11 mouse cellular contexts compared by ENCODE assay signal in genomic region chr3:129217862-129218370, GRCm38 (mm10). TPM values are rescaled to one million over a fixed set of nuclear protein-coding genes. Genes with fewer than 3 reads are reported as not detected.
DNase-seq lines count a peak whose midpoint lies in the region; ATAC-seq and TF ChIP-seq lines count a peak whose summit lies in the region.
"Had no signal": no experiment of that assay in that cellular context is flagged by ENCODE, and none has a peak within 500 bp of the region (broad histone marks: within the 10 kb centered on the region; RNA-seq: fewer than 3 reads in every experiment).

No protein-coding gene starts in this region.

- no peak overlapping the region for H3K4me2 ChIP-seq in forebrain, embryonic 14.5 days (ENCODE audit: low read length)
- 0 out of 2 replicates have a peak overlapping the region, but pooled peaks have one; percentile 14 for H3K4me2 ChIP-seq in liver, embryonic 12.5 days
- H3K4me2 ChIP-seq in liver, postnatal 0 days (ENCODE audit: low read depth, low read length), result no peak overlapping the region
- peak overlapping the region; percentile 47 for H3K4me2 ChIP-seq in limb, embryonic 13.5 days (replicated peaks)
- peak overlapping the region; percentile 40 for H3K4me2 ChIP-seq in stomach, postnatal 0 days (replicated peaks; ENCODE audit: low read depth)
- H3K4me2 ChIP-seq: liver, embryonic 15.5 days had no signal

- peak; percentile 57 for DNase-seq in forebrain, embryonic 10.5 days (ENCODE audit: extremely low spot score, low spot score)
- no peak for DNase-seq in forebrain, embryonic 14.5 days (ENCODE audit: low spot score)
- DNase-seq in liver, postnatal 0 days, result no peak
- no peak for DNase-seq in stomach, postnatal 0 days (ENCODE audit: low spot score)
- no peak for DNase-seq in left cerebral cortex, postnatal 14 days (ENCODE audit: low spot score in 2 of 2)
- DNase-seq in urinary bladder, postnatal 25 days (ENCODE audit: low spot score), result no peak

- H3K9ac ChIP-seq in forebrain, embryonic 14.5 days (ENCODE audit: low read length), result no peak overlapping the region
- H3K9ac ChIP-seq in liver, embryonic 12.5 days, result no peak overlapping the region
- no peak overlapping the region for H3K9ac ChIP-seq in liver, postnatal 0 days (replicated peaks)
- H3K9ac ChIP-seq in limb, embryonic 13.5 days, result 0 out of 2 replicates have a peak overlapping the region, but pooled peaks have one; percentile 13
- no peak overlapping the region for H3K9ac ChIP-seq in stomach, postnatal 0 days (ENCODE audit: low read length)
- H3K9ac ChIP-seq: liver, embryonic 15.5 days had no signal

- no peak for TF ChIP-seq CTCF in liver, postnatal 0 days (IDR thresholded peaks at IDR 0.05; ENCODE audit: low read depth)
- no peak for TF ChIP-seq CTCF in stomach, postnatal 0 days (IDR thresholded peaks at IDR 0.05; ENCODE audit: low read depth)

- no peak overlapping the region for H3K4me3 ChIP-seq in forebrain, embryonic 10.5 days
- H3K4me3 ChIP-seq in forebrain, embryonic 14.5 days (ENCODE audit: low read depth, low read length), result no peak overlapping the region
- no peak overlapping the region; the same call in 1 of the 2 replicates for H3K4me3 ChIP-seq in liver, embryonic 12.5 days
- H3K4me3 ChIP-seq in liver, postnatal 0 days (ENCODE audit: low read depth, low read length), result no peak overlapping the region
- peak overlapping the region; percentile 56; the same call in 1 of the 2 replicates for H3K4me3 ChIP-seq in limb, embryonic 13.5 days
- peak overlapping the region; percentile 17; the same call in 1 of the 2 replicates for H3K4me3 ChIP-seq in stomach, postnatal 0 days (ENCODE audit: low read depth, low read length)
- H3K4me3 ChIP-seq: liver, embryonic 15.5 days had no signal

- no peaks in the 10 kb centered on the region for H3K9me3 ChIP-seq in forebrain, embryonic 10.5 days
- no peaks in the 10 kb centered on the region for H3K9me3 ChIP-seq in forebrain, embryonic 14.5 days (replicated peaks; ENCODE audit: control insufficient read depth, low read length)
- no peaks in the 10 kb centered on the region for H3K9me3 ChIP-seq in liver, embryonic 12.5 days (replicated peaks)
- no peaks in the 10 kb centered on the region for H3K9me3 ChIP-seq in liver, postnatal 0 days (ENCODE audit: low read length)
- H3K9me3 ChIP-seq in limb, embryonic 13.5 days, result no peaks in the 10 kb centered on the region
- H3K9me3 ChIP-seq in stomach, postnatal 0 days (ENCODE audit: control insufficient read depth, low read length), result no peaks in the 10 kb centered on the region
- H3K9me3 ChIP-seq: liver, embryonic 15.5 days had no signal

- peaks cover 62% of the 10 kb centered on the region for H3K4me1 ChIP-seq in forebrain, embryonic 10.5 days
- H3K4me1 ChIP-seq in forebrain, embryonic 14.5 days (ENCODE audit: control insufficient read depth, insufficient read depth, low read length), result peaks cover 5% of the 10 kb centered on the region; the same call in 1 of the 2 replicates
- H3K4me1 ChIP-seq in liver, embryonic 12.5 days, result 0 out of 2 replicates have a peak, but pooled peaks cover 11% of the 10 kb centered on the region
- peaks cover 9% of the 10 kb centered on the region; the same call in 1 of the 2 replicates for H3K4me1 ChIP-seq in liver, postnatal 0 days (ENCODE audit: insufficient read depth)
- H3K4me1 ChIP-seq in limb, embryonic 13.5 days, result peaks cover 34% of the 10 kb centered on the region
- peaks cover 3% of the 10 kb centered on the region; the same call in 1 of the 2 replicates for H3K4me1 ChIP-seq in stomach, postnatal 0 days (replicated peaks; ENCODE audit: control insufficient read depth, insufficient read depth)

- peaks cover 100% of the 10 kb centered on the region for H3K27me3 ChIP-seq in forebrain, embryonic 10.5 days (ENCODE audit: poor library complexity, severe bottlenecking)
- H3K27me3 ChIP-seq in forebrain, embryonic 14.5 days (replicated peaks; ENCODE audit: control insufficient read depth, insufficient read depth, low read length), result peaks cover 80% of the 10 kb centered on the region
- peaks cover 97% of the 10 kb centered on the region for H3K27me3 ChIP-seq in liver, embryonic 12.5 days (replicated peaks)
- H3K27me3 ChIP-seq in liver, postnatal 0 days (ENCODE audit: insufficient read depth, low read length), result peaks cover 98% of the 10 kb centered on the region
- H3K27me3 ChIP-seq in limb, embryonic 13.5 days, result peaks cover 90% of the 10 kb centered on the region
- peaks cover 18% of the 10 kb centered on the region; the same call in 1 of the 2 replicates for H3K27me3 ChIP-seq in stomach, postnatal 0 days (ENCODE audit: control insufficient read depth, insufficient read depth, low read length)

- no peak overlapping the region for H3K27ac ChIP-seq in forebrain, embryonic 10.5 days
- no peak overlapping the region for H3K27ac ChIP-seq in forebrain, embryonic 14.5 days (ENCODE audit: low read depth, low read length)
- no peak overlapping the region for H3K27ac ChIP-seq in liver, embryonic 12.5 days
- no peak overlapping the region for H3K27ac ChIP-seq in liver, postnatal 0 days (ENCODE audit: low read depth)
- H3K27ac ChIP-seq in limb, embryonic 13.5 days, result no peak overlapping the region
- H3K27ac ChIP-seq in stomach, postnatal 0 days (replicated peaks), result no peak overlapping the region
- H3K27ac ChIP-seq: liver, embryonic 15.5 days had no signal

- no peak for ATAC-seq in forebrain, embryonic 14.5 days
- no peak for ATAC-seq in liver, embryonic 12.5 days
- no peak for ATAC-seq in liver, postnatal 0 days
- ATAC-seq in limb, embryonic 13.5 days (ENCODE audit: low FRiP score, low read depth), result no peak
- ATAC-seq in stomach, postnatal 0 days (ENCODE audit: low FRiP score, low TSS enrichment), result no peak

- intact Hi-C loops in left cerebral cortex, postnatal 14 days (cut with DNase I), result no loop called here

- no peak for TF ChIP-seq EP300 in liver, postnatal 0 days (IDR thresholded peaks at IDR 0.05; ENCODE audit: low read depth)
- no peak for TF ChIP-seq EP300 in stomach, postnatal 0 days (optimal IDR thresholded peaks at IDR 0.05)

- no peaks in the 10 kb centered on the region for H3K36me3 ChIP-seq in forebrain, embryonic 10.5 days (replicated peaks)
- H3K36me3 ChIP-seq in forebrain, embryonic 14.5 days (ENCODE audit: control insufficient read depth, insufficient read depth, low read length), result no peaks in the 10 kb centered on the region
- H3K36me3 ChIP-seq in liver, embryonic 12.5 days, result no peaks in the 10 kb centered on the region
- no peaks in the 10 kb centered on the region for H3K36me3 ChIP-seq in liver, postnatal 0 days (replicated peaks; ENCODE audit: insufficient read depth, low read length)
- H3K36me3 ChIP-seq in limb, embryonic 13.5 days, result no peaks in the 10 kb centered on the region
- H3K36me3 ChIP-seq in stomach, postnatal 0 days (ENCODE audit: control insufficient read depth, insufficient read depth, low read length), result no peaks in the 10 kb centered on the region
- H3K36me3 ChIP-seq: liver, embryonic 15.5 days had no signal

- 1% methylated on average over 12 of the region's 12 CpGs for WGBS in forebrain, embryonic 10.5 days
- WGBS in forebrain, embryonic 14.5 days, result 1% methylated on average over 12 of the region's 12 CpGs
- 5% methylated on average over 12 of the region's 12 CpGs for WGBS in liver, embryonic 12.5 days (ENCODE audit: insufficient replicate concordance)
- 7% methylated on average over 12 of the region's 12 CpGs for WGBS in liver, postnatal 0 days (ENCODE audit: insufficient replicate concordance)
- whole genome bisulfite sequencing in limb, embryonic 13.5 days, result 3% methylated on average over 12 of the region's 12 CpGs
- 22% methylated on average over 12 of the region's 12 CpGs for WGBS in stomach, postnatal 0 days

RNA-seq across cellular contexts. Expression of gene Pitx2, which starts 18.2 kb away (rescaled TPM):
- polyA plus RNA-seq in forebrain, embryonic 10.5 days (2016; fragmentation: Nextera tagmentation; extraction: Ambion mirVana), result 11.1 and 15.3 TPM in 2 replicates
- 9.3 and 13.7 TPM in 2 replicates for polyA plus RNA-seq in forebrain, embryonic 14.5 days (2014; fragmentation: Nextera tagmentation; extraction: Ambion mirVana)
- polyA plus RNA-seq in liver, embryonic 12.5 days (2016; fragmentation: Nextera tagmentation; extraction: Ambion mirVana), result 5.0 and 5.9 TPM in 2 replicates
- 0.20 and 0.33 TPM in 2 replicates for polyA plus RNA-seq in liver, postnatal 0 days (2015; fragmentation: Nextera tagmentation; extraction: Ambion mirVana)
- 21.2 and 26.3 TPM in 2 replicates for polyA plus RNA-seq in limb, embryonic 13.5 days (2015; fragmentation: Nextera tagmentation; extraction: Ambion mirVana)
- polyA plus RNA-seq in stomach, postnatal 0 days (2015; fragmentation: Nextera tagmentation; extraction: Ambion mirVana), result 9.7 and 10.8 TPM in 2 replicates
- not detected for total RNA-seq in left cerebral cortex, postnatal 14 days (2021)
- total RNA-seq: granulocyte monocyte progenitor cell, adult 5-6 weeks had no signal
- polyA plus RNA-seq: spleen, adult 2 months had no signal

Comparison
In these comparisons a context has a peak if more than half of its experiments do, and no peak if none do; other contexts are left out.
1. H3K4me2 ChIP-seq: peak in liver, embryonic 12.5 days (single experiment), limb, embryonic 13.5 days (single experiment) and stomach, postnatal 0 days (single experiment); none in forebrain, embryonic 14.5 days (single experiment) and liver, postnatal 0 days (single experiment).
2. H3K4me3 ChIP-seq: peak in limb, embryonic 13.5 days (single experiment) and stomach, postnatal 0 days (single experiment); none in forebrain, embryonic 10.5 days (single experiment), forebrain, embryonic 14.5 days (single experiment), liver, embryonic 12.5 days (single experiment) and liver, postnatal 0 days (single experiment).